Mouse (Mus musculus): ENCODE results near the gene Il16. TPM values are rescaled to one million over a fixed set of nuclear protein-coding genes. Genes with fewer than 3 reads are reported as not detected.

Il16 gene
- polyA plus RNA-seq (2015; fragmentation: Nextera tagmentation; extraction: Ambion mirVana) = 2.5 and 2.9 TPM in 2 replicates

DNA sequence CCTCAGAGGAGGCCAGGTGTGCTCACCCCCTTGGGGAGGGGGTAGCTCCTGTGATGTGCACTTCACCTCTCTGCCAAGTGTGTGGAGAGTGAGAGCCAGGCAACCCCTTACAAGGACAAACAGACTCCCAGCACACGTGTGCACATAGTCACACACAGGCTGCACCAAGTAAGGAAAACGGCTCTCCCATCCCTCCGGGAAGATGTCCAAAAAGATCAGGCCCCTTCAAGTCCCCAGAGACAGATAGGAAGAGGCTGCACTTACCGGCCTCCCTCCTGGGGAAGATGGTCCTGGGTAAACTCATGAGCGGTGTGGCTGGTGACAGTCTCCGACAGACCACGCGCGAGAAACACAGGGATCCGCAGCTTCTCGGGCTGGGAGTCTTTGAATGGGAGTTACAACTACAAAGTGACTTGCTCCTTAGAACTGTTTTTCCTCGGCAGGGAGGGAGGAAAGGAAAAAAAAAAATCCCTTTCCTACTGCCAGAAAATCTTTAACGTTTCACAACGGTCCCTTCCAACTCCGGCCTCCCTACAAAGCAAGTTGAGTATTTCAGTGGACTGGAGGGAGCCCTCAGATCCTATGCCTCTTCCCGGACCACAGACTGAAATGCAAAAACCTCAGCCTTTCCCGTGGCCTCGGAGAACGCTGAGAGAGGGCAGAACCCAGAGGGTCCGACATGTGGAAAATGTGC, at the start of gene Il16:
Il16 (minus strand) TSS at position 314 of the 694 bp plus-strand sequence.
- no peak for TF ChIP-seq CTCF (IDR thresholded peaks at IDR 0.05; ENCODE audit: low read depth)
- H3K27ac ChIP-seq (ENCODE audit: low read depth, low read length) = peak within 1 kb of the TSS; percentile 46; the same call in 1 of the 2 replicates
- H3K4me1 ChIP-seq (replicated peaks; ENCODE audit: control insufficient read depth, insufficient read depth, low read length) = no peaks in the 10 kb centered on the region
- peak within 1 kb of the TSS; percentile 37 for H3K4me2 ChIP-seq (replicated peaks; ENCODE audit: low read depth)
- 0 out of 2 replicates have a peak, but pooled peaks have one; percentile 33 for ATAC-seq
- H3K27me3 ChIP-seq (replicated peaks; ENCODE audit: control insufficient read depth, insufficient read depth, low read length) = no peaks in the 10 kb centered on the region
- 31% methylated on average over 20 of the region's 20 CpGs for WGBS
- H3K9ac ChIP-seq (ENCODE audit: low read depth, low read length) = no peak within 1 kb of the TSS
- H3K9me3 ChIP-seq (ENCODE audit: control insufficient read depth) = no peaks in the 10 kb centered on the region
- H3K36me3 ChIP-seq (ENCODE audit: control insufficient read depth, insufficient read depth) = no peaks in the 10 kb centered on the region
- no peak within 1 kb of the TSS for H3K4me3 ChIP-seq (ENCODE audit: low read depth, low read length)

GRCm38 (mm10) chr7:83794705-83795104, 49.2 kb upstream of the Il16 start, which contains the start of gene Cfap161:
Gene Cfap161, minus strand, starts transcription at chr7:83794880.
- WGBS = 10% methylated on average over 14 of the region's 14 CpGs
- H3K9ac ChIP-seq (ENCODE audit: low read depth, low read length) = no peak within 1 kb of the TSS
- H3K9me3 ChIP-seq (ENCODE audit: control insufficient read depth) = no peaks in the 10 kb centered on the region
- ATAC-seq = peak; percentile 38; the same call in 1 of the 2 replicates
- no peaks in the 10 kb centered on the region for H3K36me3 ChIP-seq (ENCODE audit: control insufficient read depth, insufficient read depth)
- H3K27me3 ChIP-seq (replicated peaks; ENCODE audit: control insufficient read depth, insufficient read depth, low read length) = no peaks in the 10 kb centered on the region
- TF ChIP-seq CTCF (IDR thresholded peaks at IDR 0.05; ENCODE audit: low read depth) = no peak
- no peak within 1 kb of the TSS for H3K4me3 ChIP-seq (ENCODE audit: low read depth, low read length)
- no peak within 1 kb of the TSS for H3K27ac ChIP-seq (ENCODE audit: low read depth, low read length)
- no peak within 1 kb of the TSS for H3K4me2 ChIP-seq (replicated peaks; ENCODE audit: low read depth)
- no peaks in the 10 kb centered on the region; the same call in 1 of the 2 replicates for H3K4me1 ChIP-seq (replicated peaks; ENCODE audit: control insufficient read depth, insufficient read depth, low read length)

GRCm38 (mm10) chr7:83794006-83794683, 48.6 kb upstream of the Il16 start:
- 40% methylated on average over 11 of the region's 11 CpGs for WGBS
- Histone ChIP-seq H3K27me3 (replicated peaks; ENCODE audit: control insufficient read depth, insufficient read depth, low read length) (no peaks in the 10 kb centered on the region), H3K36me3 (ENCODE audit: control insufficient read depth, insufficient read depth) (no peaks in the 10 kb centered on the region), H3K4me1 (replicated peaks; ENCODE audit: control insufficient read depth, insufficient read depth, low read length) (no peaks in the 10 kb centered on the region; the same call in 1 of the 2 replicates), H3K27ac (ENCODE audit: low read depth, low read length) (no peak overlapping the region), H3K9ac (ENCODE audit: low read depth, low read length) (no peak overlapping the region), H3K4me3 (ENCODE audit: low read depth, low read length) (no peak overlapping the region), H3K4me2 (replicated peaks; ENCODE audit: low read depth) (no peak overlapping the region), H3K9me3 (ENCODE audit: control insufficient read depth) (no peaks in the 10 kb centered on the region)
- ATAC-seq = no peak
- no peak for TF ChIP-seq CTCF (IDR thresholded peaks at IDR 0.05; ENCODE audit: low read depth)

- H3K9ac ChIP-seq (ENCODE audit: low read depth, low read length) = no peak overlapping the region
- no peak overlapping the region for H3K4me2 ChIP-seq (replicated peaks; ENCODE audit: low read depth)
- no peak for TF ChIP-seq CTCF (IDR thresholded peaks at IDR 0.05; ENCODE audit: low read depth)
- H3K36me3 ChIP-seq (ENCODE audit: control insufficient read depth, insufficient read depth) = no peaks in the 10 kb centered on the region
- WGBS = 79% methylated on average over 4 of the region's 4 CpGs
- no peaks in the 10 kb centered on the region for H3K27me3 ChIP-seq (replicated peaks; ENCODE audit: control insufficient read depth, insufficient read depth, low read length)
- no peak overlapping the region for H3K27ac ChIP-seq (ENCODE audit: low read depth, low read length)
- no peak for ATAC-seq
- H3K4me3 ChIP-seq (ENCODE audit: low read depth, low read length) = no peak overlapping the region
- H3K4me1 ChIP-seq (replicated peaks; ENCODE audit: control insufficient read depth, insufficient read depth, low read length) = no peaks in the 10 kb centered on the region
- H3K9me3 ChIP-seq (ENCODE audit: control insufficient read depth) = no peaks in the 10 kb centered on the region
Observed at GRCm38 (mm10) chr7:83780881-83781280, 35.4 kb upstream of the Il16 start.

GRCm38 (mm10) chr7:83780026-83780425, 34.5 kb upstream of the Il16 start:
- H3K4me2 ChIP-seq (replicated peaks; ENCODE audit: low read depth) = no peak overlapping the region
- H3K27me3 ChIP-seq (replicated peaks; ENCODE audit: control insufficient read depth, insufficient read depth, low read length) = no peaks in the 10 kb centered on the region
- WGBS = 69% methylated on average over 4 of the region's 4 CpGs
- no peak overlapping the region for H3K27ac ChIP-seq (ENCODE audit: low read depth, low read length)
- H3K9ac ChIP-seq (ENCODE audit: low read depth, low read length) = no peak overlapping the region
- no peak overlapping the region for H3K4me3 ChIP-seq (ENCODE audit: low read depth, low read length)
- no peaks in the 10 kb centered on the region for H3K36me3 ChIP-seq (ENCODE audit: control insufficient read depth, insufficient read depth)
- H3K4me1 ChIP-seq (replicated peaks; ENCODE audit: control insufficient read depth, insufficient read depth, low read length) = no peaks in the 10 kb centered on the region
- no peak for ATAC-seq
- TF ChIP-seq CTCF (IDR thresholded peaks at IDR 0.05; ENCODE audit: low read depth) = no peak
- no peaks in the 10 kb centered on the region for H3K9me3 ChIP-seq (ENCODE audit: control insufficient read depth)

GRCm38 (mm10) chr7:83779028-83779427, 33.5 kb upstream of the Il16 start:
- H3K4me3 ChIP-seq (ENCODE audit: low read depth, low read length) = no peak overlapping the region
- no peaks in the 10 kb centered on the region for H3K4me1 ChIP-seq (replicated peaks; ENCODE audit: control insufficient read depth, insufficient read depth, low read length)
- no peak overlapping the region for H3K9ac ChIP-seq (ENCODE audit: low read depth, low read length)
- no peaks in the 10 kb centered on the region for H3K36me3 ChIP-seq (ENCODE audit: control insufficient read depth, insufficient read depth)
- ATAC-seq = no peak
- WGBS = 67% methylated on average over 2 of the region's 2 CpGs
- H3K9me3 ChIP-seq (ENCODE audit: control insufficient read depth) = no peaks in the 10 kb centered on the region
- no peak overlapping the region for H3K4me2 ChIP-seq (replicated peaks; ENCODE audit: low read depth)
- no peaks in the 10 kb centered on the region for H3K27me3 ChIP-seq (replicated peaks; ENCODE audit: control insufficient read depth, insufficient read depth, low read length)
- TF ChIP-seq CTCF (IDR thresholded peaks at IDR 0.05; ENCODE audit: low read depth) = no peak
- no peak overlapping the region for H3K27ac ChIP-seq (ENCODE audit: low read depth, low read length)

Measured in intestine, postnatal 0 days (tissue).